Mouse (Mus musculus): ENCODE results near the gene Abhd16a. TPM values are rescaled to one million over a fixed set of nuclear protein-coding genes. Genes with fewer than 3 reads are reported as not detected.

The Abhd16a gene
- polyA plus RNA-seq, 1 experiment = 39.8 TPM

- H3K4me1 ChIP-seq (ENCODE audit: control insufficient read depth, insufficient read depth, low read length) = peaks cover 8% of the 10 kb centered on the region
- TF ChIP-seq POLR2A (IDR thresholded peaks at IDR 0.05; ENCODE audit: borderline replicate concordance, low read depth, low read length) (no peak), CTCF (IDR thresholded peaks at IDR 0.05; ENCODE audit: low read depth, low read length) (no peak)
- peak overlapping the region; percentile 93 for H3K27ac ChIP-seq (ENCODE audit: insufficient read depth, low read depth, low read length)
- H3K4me3 ChIP-seq (ENCODE audit: insufficient read depth, low read length) = peak overlapping the region; percentile 86
Observed at GRCm38 (mm10) chr17:35135591-35136320, 46.7 kb downstream of the Abhd16a start.

- Histone ChIP-seq H3K27ac (ENCODE audit: insufficient read depth, low read depth, low read length) (no peak overlapping the region), H3K4me1 (ENCODE audit: control insufficient read depth, insufficient read depth, low read length) (peaks cover 8% of the 10 kb centered on the region), H3K4me3 (ENCODE audit: insufficient read depth, low read length) (no peak overlapping the region)
- TF ChIP-seq CTCF (IDR thresholded peaks at IDR 0.05; ENCODE audit: low read depth, low read length) = no peak
- no peak for TF ChIP-seq POLR2A (IDR thresholded peaks at IDR 0.05; ENCODE audit: borderline replicate concordance, low read depth, low read length)
Observed at GRCm38 (mm10) chr17:35139269-35139668, 50.2 kb downstream of the Abhd16a start.

GRCm38 (mm10) chr17:35140490-35140996, 51.5 kb downstream of the Abhd16a start:
- no peak overlapping the region for H3K27ac ChIP-seq (ENCODE audit: insufficient read depth, low read depth, low read length)
- H3K4me3 ChIP-seq (ENCODE audit: insufficient read depth, low read length) = no peak overlapping the region
- H3K4me1 ChIP-seq (ENCODE audit: control insufficient read depth, insufficient read depth, low read length) = peaks cover 8% of the 10 kb centered on the region
- TF ChIP-seq POLR2A (IDR thresholded peaks at IDR 0.05; ENCODE audit: borderline replicate concordance, low read depth, low read length) = no peak
- TF ChIP-seq CTCF (IDR thresholded peaks at IDR 0.05; ENCODE audit: low read depth, low read length) = no peak

GRCm38 (mm10) chr17:35141971-35142370, 52.9 kb downstream of the Abhd16a start:
- Histone ChIP-seq H3K27ac (ENCODE audit: insufficient read depth, low read depth, low read length) (no peak overlapping the region), H3K4me3 (ENCODE audit: insufficient read depth, low read length) (no peak overlapping the region), H3K4me1 (ENCODE audit: control insufficient read depth, insufficient read depth, low read length) (0 out of 2 replicates have a peak, but pooled peaks cover 4% of the 10 kb centered on the region)
- TF ChIP-seq POLR2A (IDR thresholded peaks at IDR 0.05; ENCODE audit: borderline replicate concordance, low read depth, low read length) (no peak), CTCF (IDR thresholded peaks at IDR 0.05; ENCODE audit: low read depth, low read length) (no peak)

GRCm38 (mm10) chr17:35146139-35146538, 57.1 kb downstream of the Abhd16a start:
- no peak overlapping the region for H3K27ac ChIP-seq (ENCODE audit: insufficient read depth, low read depth, low read length)
- no peak overlapping the region for H3K4me3 ChIP-seq (ENCODE audit: insufficient read depth, low read length)
- no peaks in the 10 kb centered on the region for H3K4me1 ChIP-seq (ENCODE audit: control insufficient read depth, insufficient read depth, low read length)
- TF ChIP-seq POLR2A (IDR thresholded peaks at IDR 0.05; ENCODE audit: borderline replicate concordance, low read depth, low read length) (no peak), CTCF (IDR thresholded peaks at IDR 0.05; ENCODE audit: low read depth, low read length) (no peak)

GRCm38 (mm10) chr17:35147348-35147747, 58.3 kb downstream of the Abhd16a start:
- Histone ChIP-seq H3K4me3 (ENCODE audit: insufficient read depth, low read length) (no peak overlapping the region), H3K4me1 (ENCODE audit: control insufficient read depth, insufficient read depth, low read length) (no peaks in the 10 kb centered on the region), H3K27ac (ENCODE audit: insufficient read depth, low read depth, low read length) (no peak overlapping the region)
- TF ChIP-seq CTCF (IDR thresholded peaks at IDR 0.05; ENCODE audit: low read depth, low read length) = no peak
- TF ChIP-seq POLR2A (IDR thresholded peaks at IDR 0.05; ENCODE audit: borderline replicate concordance, low read depth, low read length) = no peak

- Histone ChIP-seq H3K4me3 (ENCODE audit: insufficient read depth, low read length) (no peak overlapping the region), H3K4me1 (ENCODE audit: control insufficient read depth, insufficient read depth, low read length) (no peaks in the 10 kb centered on the region), H3K27ac (ENCODE audit: insufficient read depth, low read depth, low read length) (no peak overlapping the region)
- TF ChIP-seq POLR2A (IDR thresholded peaks at IDR 0.05; ENCODE audit: borderline replicate concordance, low read depth, low read length) (no peak), CTCF (IDR thresholded peaks at IDR 0.05; ENCODE audit: low read depth, low read length) (no peak)
Observed at GRCm38 (mm10) chr17:35147922-35148639, 59.0 kb downstream of the Abhd16a start.

GRCm38 (mm10) chr17:35152121-35152520, 63.1 kb downstream of the Abhd16a start:
- no peak for TF ChIP-seq POLR2A (IDR thresholded peaks at IDR 0.05; ENCODE audit: borderline replicate concordance, low read depth, low read length)
- TF ChIP-seq CTCF (IDR thresholded peaks at IDR 0.05; ENCODE audit: low read depth, low read length) = no peak
- Histone ChIP-seq H3K4me3 (ENCODE audit: insufficient read depth, low read length) (no peak overlapping the region), H3K4me1 (ENCODE audit: control insufficient read depth, insufficient read depth, low read length) (no peaks in the 10 kb centered on the region), H3K27ac (ENCODE audit: insufficient read depth, low read depth, low read length) (no peak overlapping the region)

Other genes with a start within 250 kb of the Abhd16a start
- gene Skiv2l, start 239.1 kb upstream of the Abhd16a start, polyA plus RNA-seq (2012; ENCODE audit: insufficient read depth, insufficient read length, missing spikeins) = 37.8 and 40.2 TPM in 2 replicates
- 48.9 and 56.8 TPM in 2 replicates for gene Nelfe, start 238.9 kb upstream of the Abhd16a start, polyA plus RNA-seq (2012; ENCODE audit: insufficient read depth, insufficient read length, missing spikeins)
- gene Cfb, start 226.7 kb upstream of the Abhd16a start, polyA plus RNA-seq (2012; ENCODE audit: insufficient read depth, insufficient read length, missing spikeins) = 12.0 and 13.3 TPM in 2 replicates
- gene Zbtb12, start 209.8 kb upstream of the Abhd16a start, polyA plus RNA-seq (2012; ENCODE audit: insufficient read depth, insufficient read length, missing spikeins) = 4.0 and 4.6 TPM in 2 replicates
- gene Gm20547, start 207.2 kb upstream of the Abhd16a start, polyA plus RNA-seq (2012; ENCODE audit: insufficient read depth, insufficient read length, missing spikeins) = 0.27 TPM in 1 of 2 replicates, not detected in the other
- not detected in 2 replicates for gene C2, start 191.0 kb upstream of the Abhd16a start, polyA plus RNA-seq (2012; ENCODE audit: insufficient read depth, insufficient read length, missing spikeins)
- gene Ehmt2, start 190.8 kb upstream of the Abhd16a start, polyA plus RNA-seq (2012; ENCODE audit: insufficient read depth, insufficient read length, missing spikeins) = 145 and 150 TPM in 2 replicates
- gene Slc44a4, start 174.8 kb upstream of the Abhd16a start, polyA plus RNA-seq (2012; ENCODE audit: insufficient read depth, insufficient read length, missing spikeins) = not detected in 2 replicates
- 73.6 and 73.9 TPM in 2 replicates for gene Neu1, start 158.0 kb upstream of the Abhd16a start, polyA plus RNA-seq (2012; ENCODE audit: insufficient read depth, insufficient read length, missing spikeins)
- 1.2 and 1.5 TPM in 2 replicates for gene Hspa1b, start 130.0 kb upstream of the Abhd16a start, polyA plus RNA-seq (2012; ENCODE audit: insufficient read depth, insufficient read length, missing spikeins)
- not detected in 2 replicates for gene Gm20481, start 119.4 kb upstream of the Abhd16a start, polyA plus RNA-seq (2012; ENCODE audit: insufficient read depth, insufficient read length, missing spikeins)
- gene Hspa1a, start 117.1 kb upstream of the Abhd16a start, polyA plus RNA-seq (2012; ENCODE audit: insufficient read depth, insufficient read length, missing spikeins) = 1.3 TPM in 2 replicates
- gene Hspa1l, start 116.6 kb upstream of the Abhd16a start, polyA plus RNA-seq (2012; ENCODE audit: insufficient read depth, insufficient read length, missing spikeins) = not detected in 2 replicates
- 37.1 and 44.0 TPM in 2 replicates for gene Lsm2, start 107.4 kb upstream of the Abhd16a start, polyA plus RNA-seq (2012; ENCODE audit: insufficient read depth, insufficient read length, missing spikeins)
- 28.4 and 35.2 TPM in 2 replicates for gene Vars, start 88.3 kb upstream of the Abhd16a start, polyA plus RNA-seq (2012; ENCODE audit: insufficient read depth, insufficient read length, missing spikeins)
- 0.31 and 0.34 TPM in 2 replicates for gene Vwa7, start 72.7 kb upstream of the Abhd16a start, polyA plus RNA-seq (2012; ENCODE audit: insufficient read depth, insufficient read length, missing spikeins)
- gene Sapcd1, start 61.2 kb upstream of the Abhd16a start, polyA plus RNA-seq (2012; ENCODE audit: insufficient read depth, insufficient read length, missing spikeins) = not detected in 2 replicates
- gene Msh5, start 42.5 kb upstream of the Abhd16a start, polyA plus RNA-seq (2012; ENCODE audit: insufficient read depth, insufficient read length, missing spikeins) = 2.4 and 3.2 TPM in 2 replicates
- 357 and 381 TPM in 2 replicates for gene Clic1, start 39.3 kb upstream of the Abhd16a start, polyA plus RNA-seq (2012; ENCODE audit: insufficient read depth, insufficient read length, missing spikeins)
- 9.0 and 10.9 TPM in 2 replicates for gene Ddah2, start 30.2 kb upstream of the Abhd16a start, polyA plus RNA-seq (2012; ENCODE audit: insufficient read depth, insufficient read length, missing spikeins)
- gene Ly6g6c, start 23.9 kb upstream of the Abhd16a start, polyA plus RNA-seq (2012; ENCODE audit: insufficient read depth, insufficient read length, missing spikeins) = not detected in 2 replicates
- gene Mpig6b, start 23.1 kb upstream of the Abhd16a start, polyA plus RNA-seq (2012; ENCODE audit: insufficient read depth, insufficient read length, missing spikeins) = not detected in 2 replicates
- not detected in 2 replicates for gene Ly6g6e, start 12.4 kb upstream of the Abhd16a start, polyA plus RNA-seq (2012; ENCODE audit: insufficient read depth, insufficient read length, missing spikeins)
- gene Ly6g6d, start 11.2 kb upstream of the Abhd16a start, polyA plus RNA-seq (2012; ENCODE audit: insufficient read depth, insufficient read length, missing spikeins) = 1.0 TPM in 1 of 2 replicates, not detected in the other
- gene Ly6g6f, start 3.7 kb upstream of the Abhd16a start, polyA plus RNA-seq (2012; ENCODE audit: insufficient read depth, insufficient read length, missing spikeins) = not detected in 2 replicates
- gene Ly6g5c, start 19.0 kb downstream of the Abhd16a start, polyA plus RNA-seq (2012; ENCODE audit: insufficient read depth, insufficient read length, missing spikeins) = not detected in 2 replicates
- gene Ly6g5b, start 26.2 kb downstream of the Abhd16a start, polyA plus RNA-seq (2012; ENCODE audit: insufficient read depth, insufficient read length, missing spikeins) = 0.54 and 0.92 TPM in 2 replicates
- 24.6 and 29.1 TPM in 2 replicates for gene Gpank1, start 32.2 kb downstream of the Abhd16a start, polyA plus RNA-seq (2012; ENCODE audit: insufficient read depth, insufficient read length, missing spikeins)
- 136 and 143 TPM in 2 replicates for gene Csnk2b, start 32.8 kb downstream of the Abhd16a start, polyA plus RNA-seq (2012; ENCODE audit: insufficient read depth, insufficient read length, missing spikeins)
- 29.2 and 30.4 TPM in 2 replicates for gene D17H6S53E, start 37.1 kb downstream of the Abhd16a start, polyA plus RNA-seq (2012; ENCODE audit: insufficient read depth, insufficient read length, missing spikeins)
- gene Apom, start 42.8 kb downstream of the Abhd16a start, polyA plus RNA-seq (2012; ENCODE audit: insufficient read depth, insufficient read length, missing spikeins) = not detected in 2 replicates
- gene Bag6, start 45.9 kb downstream of the Abhd16a start, polyA plus RNA-seq (2012; ENCODE audit: insufficient read depth, insufficient read length, missing spikeins) = 151 and 166 TPM in 2 replicates
- gene Prrc2a, start 75.6 kb downstream of the Abhd16a start, polyA plus RNA-seq (2012; ENCODE audit: insufficient read depth, insufficient read length, missing spikeins) = 136 and 162 TPM in 2 replicates
- gene Aif1, start 86.8 kb downstream of the Abhd16a start, polyA plus RNA-seq (2012; ENCODE audit: insufficient read depth, insufficient read length, missing spikeins) = 420 and 469 TPM in 2 replicates
- 811 and 856 TPM in 2 replicates for gene Lst1, start 99.2 kb downstream of the Abhd16a start, polyA plus RNA-seq (2012; ENCODE audit: insufficient read depth, insufficient read length, missing spikeins)
- not detected in 2 replicates for gene Ltb, start 105.2 kb downstream of the Abhd16a start, polyA plus RNA-seq (2012; ENCODE audit: insufficient read depth, insufficient read length, missing spikeins)
- gene Tnf, start 112.7 kb downstream of the Abhd16a start, polyA plus RNA-seq (2012; ENCODE audit: insufficient read depth, insufficient read length, missing spikeins) = 11.9 and 12.8 TPM in 2 replicates
- not detected in 2 replicates for gene Lta, start 116.1 kb downstream of the Abhd16a start, polyA plus RNA-seq (2012; ENCODE audit: insufficient read depth, insufficient read length, missing spikeins)
- not detected in 2 replicates for gene Gm16181, start 131.6 kb downstream of the Abhd16a start, polyA plus RNA-seq (2012; ENCODE audit: insufficient read depth, insufficient read length, missing spikeins)
- 11.2 and 15.1 TPM in 2 replicates for gene Atp6v1g2, start 144.4 kb downstream of the Abhd16a start, polyA plus RNA-seq (2012; ENCODE audit: insufficient read depth, insufficient read length, missing spikeins)
- gene Nfkbil1, start 146.5 kb downstream of the Abhd16a start, polyA plus RNA-seq (2012; ENCODE audit: insufficient read depth, insufficient read length, missing spikeins) = 15.5 and 15.7 TPM in 2 replicates
- gene Ddx39b, start 152.5 kb downstream of the Abhd16a start, polyA plus RNA-seq (2012; ENCODE audit: insufficient read depth, insufficient read length, missing spikeins) = 164 and 169 TPM in 2 replicates
- gene H2-D1, start 173.5 kb downstream of the Abhd16a start, polyA plus RNA-seq (2012; ENCODE audit: insufficient read depth, insufficient read length, missing spikeins) = 2,808 and 2,856 TPM in 2 replicates
- 0.63 and 0.80 TPM in 2 replicates for gene H2-Q1, start 231.1 kb downstream of the Abhd16a start, polyA plus RNA-seq (2012; ENCODE audit: insufficient read depth, insufficient read length, missing spikeins)